Mouse (Mus musculus): Measurements from ENCODE around the gene Ampd3. TPM values are rescaled to one million over a fixed set of nuclear protein-coding genes. Genes with fewer than 3 reads are reported as not detected.

Gene Ampd3
- polyA plus RNA-seq, 1 experiment from 2014 or later: 8.8 TPM

DNA sequence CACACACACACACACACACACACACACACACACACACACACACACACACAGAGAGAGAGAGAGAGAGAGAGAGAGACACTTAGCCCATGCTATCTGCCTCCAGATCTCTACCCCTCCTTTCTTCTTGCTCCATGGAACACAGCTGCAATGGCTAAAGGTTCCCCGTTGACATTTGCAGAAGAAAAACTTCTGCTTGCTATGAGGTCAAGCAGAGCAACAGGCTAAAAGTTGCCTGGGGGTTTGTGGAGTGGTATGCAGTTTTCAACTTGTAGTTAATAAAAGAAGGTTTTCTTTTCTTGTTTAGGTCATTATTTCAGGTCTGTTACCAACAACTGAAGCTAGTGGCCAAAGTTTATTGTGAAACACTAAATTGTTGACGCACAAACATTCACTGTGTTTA, 11.6 kb upstream of the Ampd3 start:
- H3K9ac ChIP-seq: no peak overlapping the region
- no peak overlapping the region for H3K4me2 ChIP-seq (replicated peaks)
- no peaks in the 10 kb centered on the region for H3K36me3 ChIP-seq (replicated peaks; ENCODE audit: control insufficient read depth, insufficient read depth)
- no peak overlapping the region for H3K4me3 ChIP-seq (replicated peaks; ENCODE audit: low read length)
- H3K27ac ChIP-seq: no peak overlapping the region
- H3K9me3 ChIP-seq (ENCODE audit: control insufficient read depth, low read length): no peaks in the 10 kb centered on the region
- WGBS: 81% methylated on average over 2 of the region's 2 CpGs
- no peaks in the 10 kb centered on the region for H3K4me1 ChIP-seq (replicated peaks; ENCODE audit: control insufficient read depth, insufficient read depth, low read length)
- ATAC-seq (ENCODE audit: low FRiP score): no peak
- no peak for DNase-seq (ENCODE audit: low spot score)
- no peaks in the 10 kb centered on the region for H3K27me3 ChIP-seq (ENCODE audit: control insufficient read depth, insufficient read depth, low read length)

DNA sequence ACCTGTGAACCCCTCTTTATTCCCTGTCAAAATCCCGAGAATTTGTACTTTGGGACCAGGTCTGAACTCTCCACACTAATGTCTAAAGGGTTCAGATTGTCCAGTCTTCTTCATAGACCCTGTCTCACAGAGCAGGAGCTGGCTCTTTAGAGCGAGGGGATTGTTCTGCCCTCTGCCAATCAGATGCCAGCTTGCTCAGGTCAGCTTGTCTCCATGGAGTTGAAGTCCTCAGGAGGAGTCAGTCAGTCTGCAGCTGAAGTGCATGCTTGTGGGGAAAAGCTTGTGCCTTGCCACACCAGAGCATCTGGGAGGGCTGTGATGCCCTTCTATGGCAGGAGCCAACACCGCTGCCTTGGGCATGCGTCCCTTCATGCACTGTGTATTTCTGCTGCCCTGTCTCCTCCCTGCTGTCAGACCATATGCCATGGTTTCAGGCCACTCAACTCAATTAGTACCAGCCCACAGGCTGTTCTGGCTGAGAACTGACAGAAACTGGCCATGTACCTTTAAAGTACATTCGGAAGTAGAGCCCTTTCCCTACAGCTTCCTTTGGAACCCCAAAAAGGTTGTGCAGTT, 5.3 kb upstream of the Ampd3 start:
- WGBS: 61% methylated on average over 5 of the region's 5 CpGs
- no peaks in the 10 kb centered on the region for H3K9me3 ChIP-seq (ENCODE audit: control insufficient read depth, low read length)
- no peak overlapping the region for H3K4me3 ChIP-seq (replicated peaks; ENCODE audit: low read length)
- H3K27ac ChIP-seq: no peak overlapping the region
- no peaks in the 10 kb centered on the region for H3K36me3 ChIP-seq (replicated peaks; ENCODE audit: control insufficient read depth, insufficient read depth)
- peak; percentile 53; the same call in 1 of the 2 replicates for ATAC-seq (ENCODE audit: low FRiP score)
- no peak overlapping the region for H3K9ac ChIP-seq
- H3K27me3 ChIP-seq (ENCODE audit: control insufficient read depth, insufficient read depth, low read length): no peaks in the 10 kb centered on the region
- no peak overlapping the region for H3K4me2 ChIP-seq (replicated peaks)
- no peak for DNase-seq (ENCODE audit: low spot score)
- peaks cover 9% of the 10 kb centered on the region; the same call in 1 of the 2 replicates for H3K4me1 ChIP-seq (replicated peaks; ENCODE audit: control insufficient read depth, insufficient read depth, low read length)

DNA sequence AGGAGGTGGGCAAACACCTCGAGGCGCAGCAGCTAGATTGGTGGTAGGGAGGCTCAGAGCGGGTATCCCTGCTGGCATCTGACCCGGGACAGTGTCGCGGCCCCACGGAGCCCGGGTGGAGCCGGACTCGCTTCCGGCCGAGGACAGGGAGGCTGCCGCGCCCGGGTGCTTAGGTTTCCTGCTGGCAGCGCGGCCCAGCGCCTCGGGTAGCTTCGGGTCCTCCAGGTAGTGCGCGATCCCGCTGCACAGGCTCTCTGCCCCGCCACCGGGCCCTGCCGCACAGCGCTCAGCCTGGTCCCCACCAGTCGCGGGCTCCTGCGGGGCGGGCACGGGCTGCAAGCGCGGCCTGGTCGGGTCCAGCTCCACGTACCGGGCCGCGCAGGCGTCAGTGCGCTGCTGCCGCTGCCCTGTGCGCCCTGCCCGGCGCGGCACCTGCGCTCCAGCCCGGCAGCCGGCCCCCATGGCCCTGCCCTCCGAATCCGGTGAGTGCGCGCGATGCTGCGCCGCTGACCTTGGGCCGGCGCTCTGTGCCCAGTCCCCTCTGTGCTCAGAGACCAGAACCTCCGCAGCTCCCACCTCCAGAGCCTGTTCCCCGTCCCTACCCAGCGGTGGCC, 552 bp downstream of the Ampd3 start:
- H3K36me3 ChIP-seq (replicated peaks; ENCODE audit: control insufficient read depth, insufficient read depth): no peaks in the 10 kb centered on the region
- no peak overlapping the region for H3K27ac ChIP-seq

DNA sequence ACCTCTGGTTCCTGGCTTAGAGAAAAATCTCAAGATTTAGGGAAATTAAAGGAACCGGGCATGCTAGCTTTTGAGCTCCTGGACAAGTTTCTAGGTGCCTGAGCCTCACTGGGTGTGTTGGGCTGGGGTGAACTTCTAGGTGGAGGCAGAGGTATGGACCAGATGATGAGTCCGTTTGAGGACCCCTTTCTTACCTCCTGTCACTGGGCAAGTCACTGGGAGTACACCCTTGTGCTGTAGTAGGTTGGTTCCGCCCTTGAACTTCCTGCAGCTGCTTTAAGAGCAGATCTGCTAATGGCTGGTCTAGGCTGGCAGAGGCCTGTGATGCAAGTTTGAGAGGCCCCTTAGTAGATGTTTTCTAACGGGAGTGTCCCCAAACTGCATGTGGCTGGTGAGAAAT, 1.1 kb downstream of the Ampd3 start:
- Histone ChIP-seq H3K9me3 (ENCODE audit: control insufficient read depth, low read length) (no peaks in the 10 kb centered on the region), H3K4me2 (replicated peaks) (peak overlapping the region; percentile 95), H3K27ac (no peak overlapping the region), H3K4me3 (replicated peaks; ENCODE audit: low read length) (peak overlapping the region; percentile 55), H3K36me3 (replicated peaks; ENCODE audit: control insufficient read depth, insufficient read depth) (no peaks in the 10 kb centered on the region), H3K9ac (peak overlapping the region; percentile 85), H3K4me1 (replicated peaks; ENCODE audit: control insufficient read depth, insufficient read depth, low read length) (peaks cover 17% of the 10 kb centered on the region; the same call in 1 of the 2 replicates), H3K27me3 (ENCODE audit: control insufficient read depth, insufficient read depth, low read length) (no peaks in the 10 kb centered on the region; the same call in 1 of the 2 replicates)
- DNase-seq (ENCODE audit: low spot score) (no peak), ATAC-seq (ENCODE audit: low FRiP score) (no peak)
- 46% methylated on average over 4 of the region's 4 CpGs for WGBS

More for the DNA sequence above, 552 bp downstream of the Ampd3 start:
- Histone ChIP-seq H3K4me2 (replicated peaks) (peak overlapping the region; percentile 95), H3K27me3 (ENCODE audit: control insufficient read depth, insufficient read depth, low read length) (no peaks in the 10 kb centered on the region; the same call in 1 of the 2 replicates), H3K4me1 (replicated peaks; ENCODE audit: control insufficient read depth, insufficient read depth, low read length) (peaks cover 12% of the 10 kb centered on the region; the same call in 1 of the 2 replicates), H3K4me3 (replicated peaks; ENCODE audit: low read length) (peak overlapping the region; percentile 55), H3K9me3 (ENCODE audit: control insufficient read depth, low read length) (no peaks in the 10 kb centered on the region), H3K9ac (peak overlapping the region; percentile 85)
- ATAC-seq (ENCODE audit: low FRiP score) (peak; percentile 81), DNase-seq (ENCODE audit: low spot score) (peak; percentile 30)
- WGBS: under 1% methylated on average over 55 of the region's 61 CpGs

DNA sequence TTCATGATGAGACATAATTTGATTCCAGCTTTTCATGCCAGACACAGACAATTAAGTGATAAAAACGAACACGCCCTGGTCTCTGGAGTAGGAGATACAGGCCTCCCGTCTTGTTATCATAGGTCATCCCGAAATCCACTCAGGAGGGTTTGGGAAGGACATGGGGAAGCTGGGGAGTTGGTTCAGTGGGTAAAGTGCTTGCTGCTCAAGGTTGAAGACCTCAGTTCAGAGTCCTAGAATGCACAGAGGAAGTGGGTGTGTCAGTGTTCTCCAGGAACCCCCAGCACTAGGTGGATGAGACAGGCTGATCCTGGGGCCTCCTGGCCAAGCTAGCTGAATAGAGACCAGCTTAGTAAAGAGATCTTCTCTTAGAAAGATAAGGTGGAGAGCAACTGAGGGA, 2.9 kb downstream of the Ampd3 start:
- no peaks in the 10 kb centered on the region; the same call in 1 of the 2 replicates for H3K27me3 ChIP-seq (ENCODE audit: control insufficient read depth, insufficient read depth, low read length)
- no peaks in the 10 kb centered on the region for H3K9me3 ChIP-seq (ENCODE audit: control insufficient read depth, low read length)
- H3K36me3 ChIP-seq (replicated peaks; ENCODE audit: control insufficient read depth, insufficient read depth): no peaks in the 10 kb centered on the region
- H3K4me1 ChIP-seq (replicated peaks; ENCODE audit: control insufficient read depth, insufficient read depth, low read length): peaks cover 17% of the 10 kb centered on the region; the same call in 1 of the 2 replicates
- 91% methylated on average over 4 of the region's 4 CpGs for WGBS
- ATAC-seq (ENCODE audit: low FRiP score): no peak
- H3K4me2 ChIP-seq (replicated peaks): no peak overlapping the region
- H3K27ac ChIP-seq: no peak overlapping the region
- no peak for DNase-seq (ENCODE audit: low spot score)
- H3K9ac ChIP-seq: no peak overlapping the region
- H3K4me3 ChIP-seq (replicated peaks; ENCODE audit: low read length): no peak overlapping the region

DNA sequence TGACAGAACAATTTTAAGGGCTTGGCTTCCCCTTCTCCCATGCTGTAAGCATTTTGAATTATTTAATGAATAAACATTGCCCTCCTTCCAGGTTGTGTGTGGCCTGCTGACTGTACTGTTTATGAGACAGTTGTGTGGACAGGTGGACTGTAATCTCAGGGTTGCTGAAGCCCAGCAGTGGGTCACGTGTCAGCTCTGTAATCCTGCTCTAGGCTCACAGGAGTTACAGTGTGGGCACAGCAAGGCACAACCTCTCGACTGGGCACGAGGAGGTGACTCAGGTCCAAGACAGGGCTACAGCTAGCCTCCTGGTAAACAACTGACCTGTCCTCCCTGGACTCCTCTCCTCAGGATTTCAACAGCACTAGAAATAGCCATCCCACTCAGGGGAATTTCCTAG, 4.3 kb downstream of the Ampd3 start:
- Histone ChIP-seq H3K27me3 (ENCODE audit: control insufficient read depth, insufficient read depth, low read length) (no peaks in the 10 kb centered on the region; the same call in 1 of the 2 replicates), H3K27ac (no peak overlapping the region), H3K36me3 (replicated peaks; ENCODE audit: control insufficient read depth, insufficient read depth) (no peaks in the 10 kb centered on the region), H3K9me3 (ENCODE audit: control insufficient read depth, low read length) (no peaks in the 10 kb centered on the region), H3K4me1 (replicated peaks; ENCODE audit: control insufficient read depth, insufficient read depth, low read length) (peaks cover 17% of the 10 kb centered on the region; the same call in 1 of the 2 replicates), H3K4me3 (replicated peaks; ENCODE audit: low read length) (no peak overlapping the region), H3K9ac (no peak overlapping the region), H3K4me2 (replicated peaks) (no peak overlapping the region)
- 86% methylated on average over 3 of the region's 3 CpGs for WGBS
- ATAC-seq (ENCODE audit: low FRiP score) (no peak), DNase-seq (ENCODE audit: low spot score) (no peak)

DNA sequence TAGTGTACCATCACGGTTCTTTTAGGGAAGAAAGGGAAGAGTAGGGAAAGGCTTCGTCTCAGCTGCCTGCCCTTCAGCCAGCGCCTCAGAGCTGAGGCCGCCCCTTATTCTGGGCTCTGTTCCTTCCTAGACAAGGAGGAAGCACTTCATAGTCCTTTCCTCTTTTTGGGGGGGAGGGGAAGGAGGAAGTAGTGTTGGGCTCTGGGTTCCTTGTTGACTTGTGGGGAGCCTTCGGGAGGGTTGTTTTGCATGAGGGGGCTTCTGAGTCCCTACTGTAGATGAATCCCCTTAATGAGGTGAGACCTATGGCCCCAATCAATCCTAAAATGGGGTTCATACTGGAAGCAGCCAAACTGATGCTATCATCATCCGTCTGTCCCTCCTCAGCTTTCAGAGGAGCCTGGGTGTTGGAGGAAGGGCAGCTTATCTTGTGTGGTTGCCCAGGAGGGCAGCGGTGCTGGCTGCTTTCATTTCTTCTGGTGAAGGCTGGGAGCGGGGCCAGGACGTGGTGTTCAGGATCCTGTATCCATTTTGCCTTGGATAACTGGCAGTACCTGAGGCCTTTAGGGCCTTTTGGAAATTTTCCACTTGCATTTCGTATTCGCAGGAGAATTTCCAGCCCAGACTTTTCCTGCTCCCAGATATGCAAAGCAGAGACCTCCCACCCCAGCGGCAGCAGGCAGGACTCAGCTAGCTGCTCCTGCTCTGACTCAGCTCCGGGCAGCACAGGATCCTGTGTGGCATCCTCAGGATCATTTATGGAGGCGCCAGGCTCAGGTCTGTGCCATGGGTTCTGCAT, 5.4 kb downstream of the Ampd3 start:
- no peak overlapping the region for H3K9ac ChIP-seq
- no peaks in the 10 kb centered on the region; the same call in 1 of the 2 replicates for H3K27me3 ChIP-seq (ENCODE audit: control insufficient read depth, insufficient read depth, low read length)
- H3K9me3 ChIP-seq (ENCODE audit: control insufficient read depth, low read length): no peaks in the 10 kb centered on the region
- peaks cover 14% of the 10 kb centered on the region; the same call in 1 of the 2 replicates for H3K4me1 ChIP-seq (replicated peaks; ENCODE audit: control insufficient read depth, insufficient read depth, low read length)
- DNase-seq (ENCODE audit: low spot score): peak; percentile 32
- no peak for ATAC-seq (ENCODE audit: low FRiP score)
- H3K4me3 ChIP-seq (replicated peaks; ENCODE audit: low read length): no peak overlapping the region
- H3K4me2 ChIP-seq (replicated peaks): 0 out of 2 replicates have a peak overlapping the region, but pooled peaks have one; percentile 2
- WGBS: 48% methylated on average over 14 of the region's 14 CpGs
- peak overlapping the region; percentile 34 for H3K27ac ChIP-seq
- no peaks in the 10 kb centered on the region for H3K36me3 ChIP-seq (replicated peaks; ENCODE audit: control insufficient read depth, insufficient read depth)

DNA sequence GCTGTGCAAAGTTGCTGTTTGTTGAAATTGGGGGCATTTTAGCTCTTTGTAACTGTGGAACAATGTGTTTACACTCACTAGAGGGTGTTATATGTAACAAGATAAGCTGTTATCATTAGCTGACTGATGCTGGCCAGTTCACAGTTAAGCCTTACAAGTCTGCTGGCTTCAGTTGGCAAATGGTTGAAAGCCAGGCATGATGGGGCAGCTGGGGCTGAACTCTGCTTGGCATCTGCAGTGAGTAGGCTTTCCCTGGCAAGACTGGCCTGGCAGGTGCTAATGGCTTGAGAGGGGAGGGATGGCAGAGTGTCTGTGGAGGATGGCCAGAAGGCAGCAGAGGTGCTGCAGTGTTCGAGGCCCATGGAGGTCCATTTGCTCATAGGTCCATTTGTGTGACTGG, 6.1 kb downstream of the Ampd3 start:
- no peak overlapping the region for H3K4me3 ChIP-seq (replicated peaks; ENCODE audit: low read length)
- H3K27me3 ChIP-seq (ENCODE audit: control insufficient read depth, insufficient read depth, low read length): no peaks in the 10 kb centered on the region; the same call in 1 of the 2 replicates
- 74% methylated on average over 1 of the region's 1 CpGs for WGBS
- 0 out of 2 replicates have a peak overlapping the region, but pooled peaks have one; percentile 2 for H3K4me2 ChIP-seq (replicated peaks)
- H3K9ac ChIP-seq: no peak overlapping the region
- peak overlapping the region; percentile 34 for H3K27ac ChIP-seq
- ATAC-seq (ENCODE audit: low FRiP score) (peak; percentile 15; the same call in 1 of the 2 replicates), DNase-seq (ENCODE audit: low spot score) (peak; percentile 36)
- peaks cover 8% of the 10 kb centered on the region; the same call in 1 of the 2 replicates for H3K4me1 ChIP-seq (replicated peaks; ENCODE audit: control insufficient read depth, insufficient read depth, low read length)
- H3K9me3 ChIP-seq (ENCODE audit: control insufficient read depth, low read length): no peaks in the 10 kb centered on the region
- no peaks in the 10 kb centered on the region for H3K36me3 ChIP-seq (replicated peaks; ENCODE audit: control insufficient read depth, insufficient read depth)

DNA sequence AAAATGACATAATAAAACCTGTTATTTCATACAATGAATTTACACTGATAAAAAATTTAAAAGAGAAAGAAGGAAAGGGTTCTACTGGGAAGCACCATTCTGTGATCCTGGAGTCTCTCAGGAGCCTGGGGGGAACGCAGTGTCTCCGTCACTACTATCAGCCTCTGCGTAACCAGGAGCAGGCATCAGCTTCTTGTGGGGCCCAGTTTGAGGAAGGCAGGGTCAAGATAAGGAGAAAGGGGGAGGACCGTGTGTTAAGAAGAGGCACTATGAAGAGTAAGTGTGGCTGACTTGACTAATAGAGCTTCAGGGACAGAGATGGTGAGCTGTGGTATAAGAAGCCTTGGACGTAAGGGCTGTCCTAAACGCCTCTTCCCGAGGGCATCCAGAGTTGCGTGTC, 6.7 kb downstream of the Ampd3 start:
- Histone ChIP-seq H3K4me1 (replicated peaks; ENCODE audit: control insufficient read depth, insufficient read depth, low read length) (peaks cover 7% of the 10 kb centered on the region; the same call in 1 of the 2 replicates), H3K4me2 (replicated peaks) (no peak overlapping the region), H3K9ac (no peak overlapping the region), H3K4me3 (replicated peaks; ENCODE audit: low read length) (no peak overlapping the region), H3K27me3 (ENCODE audit: control insufficient read depth, insufficient read depth, low read length) (no peaks in the 10 kb centered on the region), H3K36me3 (replicated peaks; ENCODE audit: control insufficient read depth, insufficient read depth) (no peaks in the 10 kb centered on the region), H3K9me3 (ENCODE audit: control insufficient read depth, low read length) (no peaks in the 10 kb centered on the region), H3K27ac (no peak overlapping the region)
- 90% methylated on average over 8 of the region's 8 CpGs for WGBS
- ATAC-seq (ENCODE audit: low FRiP score) (no peak), DNase-seq (ENCODE audit: low spot score) (no peak)
